Mouse (Mus musculus) brain, adult 2 months (tissue): Measurements from ENCODE around the gene Gli1.
"Not testable (repeated sequence)": the region's sequence is repeated elsewhere in the genome, so short reads cannot be mapped to it uniquely, and the experiment has no call there.

Experiments used
- DNase-seq: peaks from one replicate; pipeline ENCODE4 v3.0.0; 2011; ENCODE audit warnings: low read depth, low spot score

The Gli1 gene

DNA sequence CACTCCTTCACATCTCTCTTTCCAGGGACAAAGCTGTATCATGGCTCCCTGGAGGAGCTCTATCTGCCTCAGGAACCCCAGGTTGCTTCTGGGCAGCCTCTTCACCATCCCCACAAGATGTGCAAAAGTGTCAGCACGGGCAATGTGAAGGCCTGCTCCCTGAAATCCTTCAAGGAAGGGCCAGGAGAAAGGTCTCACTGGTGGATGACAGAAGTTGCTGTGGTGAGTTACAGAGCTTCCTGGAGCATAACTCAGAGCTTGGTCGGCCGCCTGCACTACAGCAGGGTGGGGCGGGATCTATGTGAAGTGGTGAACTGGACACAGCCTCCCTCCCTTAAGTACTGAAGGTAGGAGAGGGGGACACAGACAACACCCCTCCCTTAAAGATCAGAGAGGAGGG lies 19.1 kb downstream of the Gli1 start:
- no peak for DNase-seq

DNA sequence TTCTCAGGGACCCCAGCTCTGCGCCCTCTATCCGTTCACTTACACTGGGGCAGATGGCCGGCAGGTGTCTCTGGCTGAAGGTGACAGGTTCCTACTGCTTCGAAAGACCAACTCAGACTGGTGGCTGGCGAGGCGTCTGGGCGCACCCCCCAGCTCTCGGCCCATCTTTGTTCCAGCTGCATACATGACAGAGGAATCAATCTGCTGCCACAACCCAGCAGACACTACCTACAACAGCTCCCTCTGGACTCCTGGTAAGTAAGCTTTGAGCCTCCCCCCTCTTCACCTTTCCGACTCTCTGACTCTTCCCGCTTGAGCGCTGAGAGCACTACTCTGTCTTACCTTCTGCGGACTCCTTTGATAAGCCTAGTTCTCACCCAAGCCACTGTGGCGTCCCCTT lies 19.6 kb downstream of the Gli1 start:
- DNase-seq = no peak

GRCm38 (mm10) chr10:127321621-127322020 lies 20.2 kb downstream of the Gli1 start, which contains the start of gene Arhgap9:
Gene Arhgap9, plus strand, starts transcription at chr10:127321964.
- no peak for DNase-seq

- DNase-seq = no peak
Measured at GRCm38 (mm10) chr10:127319969-127320368, 21.8 kb downstream of the Gli1 start.

- DNase-seq = no peak
Measured at GRCm38 (mm10) chr10:127318009-127318408, 23.8 kb downstream of the Gli1 start.

- DNase-seq = no peak
Measured at GRCm38 (mm10) chr10:127317277-127317676, 24.5 kb downstream of the Gli1 start.

DNA sequence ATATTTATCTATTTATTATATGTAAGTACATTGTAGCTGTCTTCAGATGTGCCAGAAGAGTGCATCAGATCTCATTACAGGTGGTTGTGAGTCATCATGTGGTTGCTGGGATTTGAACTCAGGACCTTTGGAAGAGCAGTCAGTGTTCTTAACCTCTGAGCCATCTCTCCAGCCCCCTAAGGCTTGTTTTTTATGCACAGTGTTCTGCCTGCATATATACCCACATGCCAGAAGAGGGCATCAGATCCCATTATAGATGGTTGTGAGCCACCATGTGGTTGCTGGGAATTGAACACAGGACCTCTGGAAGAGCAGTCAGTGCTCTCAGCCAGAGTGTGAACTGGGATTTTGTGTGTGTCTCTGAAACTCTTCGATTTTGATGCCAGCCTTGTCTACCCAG lies 26.8 kb downstream of the Gli1 start:
- not testable (repeated sequence) for DNase-seq

- not testable (repeated sequence) for DNase-seq
Measured at GRCm38 (mm10) chr10:127313516-127313915, 28.3 kb downstream of the Gli1 start.

GRCm38 (mm10) chr10:127312858-127313257 lies 28.9 kb downstream of the Gli1 start:
- no peak for DNase-seq

DNA sequence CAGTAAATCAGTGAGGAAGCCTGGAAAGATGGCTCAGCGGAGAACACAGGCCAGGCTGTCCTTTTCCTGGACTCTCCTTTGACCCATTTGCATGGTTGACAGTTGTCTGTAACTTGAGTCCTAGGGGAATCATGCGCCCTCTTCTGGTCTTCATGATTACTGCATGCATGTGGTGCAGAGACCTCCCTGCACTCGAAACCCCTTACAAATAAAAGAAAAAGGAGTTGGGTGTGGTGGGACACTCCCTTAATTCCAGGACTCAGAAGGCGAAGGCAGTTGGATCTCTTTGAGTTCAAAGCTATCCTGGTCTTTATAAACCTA lies 29.5 kb downstream of the Gli1 start:
- DNase-seq = peak; percentile 91

DNA sequence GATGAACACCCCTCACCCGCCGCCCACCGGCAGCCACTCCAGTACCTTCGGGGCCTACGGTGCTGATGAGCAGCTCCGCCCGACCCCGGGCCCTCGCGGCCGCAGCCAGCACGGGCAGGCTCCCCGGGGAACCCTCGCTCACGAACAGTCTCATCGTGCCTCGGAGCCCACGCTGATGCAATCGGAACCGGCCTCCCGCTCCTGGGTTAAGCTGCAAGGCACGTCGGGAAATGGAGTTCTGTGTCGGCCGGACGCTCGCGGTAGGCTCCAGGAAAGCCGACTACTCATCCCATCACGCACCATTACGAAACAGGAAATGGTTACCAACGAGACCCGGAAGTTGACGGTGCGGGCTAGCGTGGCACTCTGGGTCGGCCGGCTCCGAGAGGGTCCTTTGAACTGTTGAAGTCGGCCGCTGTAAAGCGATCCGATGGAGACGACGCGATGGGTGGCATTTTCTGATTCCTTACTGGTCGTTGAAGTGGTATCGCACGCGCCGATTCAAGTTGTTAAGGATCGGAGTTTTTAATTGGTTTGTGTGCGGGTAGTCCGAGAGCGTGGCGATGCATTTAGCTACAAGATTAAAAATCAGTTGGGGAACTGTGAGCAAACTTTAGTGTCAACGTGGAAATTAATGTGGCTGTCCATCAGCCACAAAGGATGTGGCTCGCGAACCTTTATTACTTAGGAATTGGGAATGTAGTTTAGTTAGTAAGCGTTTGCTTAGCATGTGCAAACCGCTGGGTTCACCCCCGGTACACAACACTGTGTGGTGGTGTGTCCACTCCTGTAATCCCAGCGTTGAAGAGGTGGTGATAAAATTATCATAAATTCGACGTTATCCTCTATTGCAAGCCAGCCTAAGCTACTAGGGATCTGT lies 30.1 kb downstream of the Gli1 start, which contains the start of gene Mars:
Gene Mars (minus strand): TSS at position 311 of the 880 bp plus-strand sequence.
- peak; percentile 99 for DNase-seq

GRCm38 (mm10) chr10:127310523-127311475 lies 31.0 kb downstream of the Gli1 start:
- DNase-seq = no peak

- DNase-seq = not testable (repeated sequence)
Measured at GRCm38 (mm10) chr10:127309167-127309566, 32.6 kb downstream of the Gli1 start.

DNA sequence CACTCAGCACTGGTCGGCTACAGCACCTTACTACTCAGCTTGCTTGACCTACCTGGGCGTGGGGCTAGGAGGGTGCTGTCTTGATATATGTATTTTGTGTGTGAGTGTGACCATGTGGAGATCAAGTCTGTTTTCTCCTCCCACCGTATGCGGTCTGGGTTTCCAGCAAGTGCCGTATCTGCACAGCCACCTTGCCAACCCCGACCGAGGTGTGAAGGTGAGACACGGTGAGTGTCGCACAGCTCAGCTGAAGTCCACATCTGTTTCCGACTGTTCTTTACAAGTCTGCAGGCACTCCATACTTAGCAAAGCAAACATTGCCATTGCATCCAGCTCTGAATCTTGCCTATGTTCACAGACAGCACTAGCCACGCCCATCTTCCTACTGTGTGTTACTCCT lies 38.6 kb downstream of the Gli1 start:
- DNase-seq = no peak

DNA sequence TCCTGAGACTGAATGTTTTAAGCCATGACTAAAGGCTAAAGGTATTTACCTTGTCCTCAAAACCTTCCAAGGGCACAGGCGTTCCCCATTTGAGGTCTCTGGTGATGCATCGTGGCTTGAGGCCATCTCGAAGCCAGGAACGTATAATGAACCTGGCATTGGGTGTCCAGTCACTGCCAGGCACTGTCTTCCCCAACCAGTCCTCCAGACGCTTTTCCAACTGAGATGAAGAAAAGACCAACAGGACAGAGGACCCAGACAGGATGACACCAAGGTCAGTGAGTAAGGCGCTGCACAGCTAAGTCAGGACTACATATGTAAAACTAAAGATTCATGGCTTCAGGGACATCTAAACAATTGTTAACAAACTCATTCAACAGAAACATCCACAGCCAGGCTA lies 41.4 kb downstream of the Gli1 start:
- no peak for DNase-seq

GRCm38 (mm10) chr10:127297015-127297871 lies 44.5 kb downstream of the Gli1 start:
- DNase-seq = no peak

- no peak for DNase-seq
Measured at GRCm38 (mm10) chr10:127295986-127296794, 45.6 kb downstream of the Gli1 start.

- DNase-seq = no peak
Measured at GRCm38 (mm10) chr10:127294895-127295510, 46.8 kb downstream of the Gli1 start.

GRCm38 (mm10) chr10:127293590-127294113 lies 48.1 kb downstream of the Gli1 start:
- DNase-seq = no peak
